Mouse (Mus musculus): ENCODE measurements around the gene Clptm1. TPM values are rescaled to one million over a fixed set of nuclear protein-coding genes. Genes with fewer than 3 reads are reported as not detected.
"Not testable (repeated sequence)": the region's sequence is repeated elsewhere in the genome, so short reads cannot be mapped to it uniquely, and the experiment has no call there.

Gene Clptm1
- polyA plus RNA-seq, 1 experiment from 2014 or later = 112 TPM

DNA sequence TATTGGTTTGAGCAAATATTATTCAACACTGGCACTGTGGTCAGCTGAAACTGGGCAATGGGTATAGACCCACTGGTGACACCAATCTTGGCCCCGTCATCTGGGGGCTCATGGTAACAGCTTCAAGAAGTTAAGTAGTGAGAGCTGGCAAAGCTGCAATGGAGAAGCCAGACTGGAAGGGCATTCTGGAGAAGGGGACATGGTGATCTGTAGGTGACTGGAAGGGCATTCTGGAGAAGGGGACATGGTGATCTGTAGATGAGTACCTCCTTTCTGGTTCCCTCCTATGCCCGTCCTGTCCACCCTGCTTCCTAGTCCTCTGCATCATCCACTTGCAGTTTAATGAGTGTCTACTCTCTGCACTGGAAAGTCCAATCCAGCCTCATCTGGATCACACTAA is 23.8 kb upstream of the Clptm1 start:
- Histone ChIP-seq H3K4me1 (peaks cover 5% of the 10 kb centered on the region; the same call in 1 of the 2 replicates), H3K36me3 (no peaks in the 10 kb centered on the region), H3K4me3 (no peak overlapping the region), H3K27ac (no peak overlapping the region), H3K9ac (no peak overlapping the region), H3K4me2 (replicated peaks) (no peak overlapping the region), H3K9me3 (replicated peaks) (no peaks in the 10 kb centered on the region), H3K27me3 (no peaks in the 10 kb centered on the region)
- WGBS = 91% methylated on average over 2 of the region's 2 CpGs
- ATAC-seq (ENCODE audit: low FRiP score) = no peak

- no peaks in the 10 kb centered on the region for H3K4me1 ChIP-seq
- no peaks in the 10 kb centered on the region for H3K27me3 ChIP-seq
- no peaks in the 10 kb centered on the region for H3K36me3 ChIP-seq
- no peaks in the 10 kb centered on the region for H3K9me3 ChIP-seq (replicated peaks)
- no peak overlapping the region for H3K4me3 ChIP-seq
- 93% methylated on average over 10 of the region's 10 CpGs for WGBS
- no peak for ATAC-seq (ENCODE audit: low FRiP score)
- no peak overlapping the region for H3K27ac ChIP-seq
- no peak overlapping the region for H3K9ac ChIP-seq
- no peak overlapping the region for H3K4me2 ChIP-seq (replicated peaks)
Observed at GRCm38 (mm10) chr7:19688101-19688500, 23.3 kb upstream of the Clptm1 start.

- H3K27me3 ChIP-seq; H3K4me1 ChIP-seq; H3K9ac ChIP-seq; H3K27ac ChIP-seq; H3K36me3 ChIP-seq; H3K9me3 ChIP-seq (replicated peaks); H3K4me3 ChIP-seq; H3K4me2 ChIP-seq (replicated peaks); ATAC-seq (ENCODE audit: low FRiP score): not testable (repeated sequence)
- WGBS = 69% methylated on average over 8 of the region's 8 CpGs
Observed at GRCm38 (mm10) chr7:19686927-19687583, 22.2 kb upstream of the Clptm1 start.

- no peaks in the 10 kb centered on the region for H3K27me3 ChIP-seq
- 86% methylated on average over 6 of the region's 6 CpGs for WGBS
- no peak overlapping the region for H3K4me3 ChIP-seq
- H3K27ac ChIP-seq = no peak overlapping the region
- H3K4me2 ChIP-seq (replicated peaks) = no peak overlapping the region
- H3K36me3 ChIP-seq = no peaks in the 10 kb centered on the region
- H3K9ac ChIP-seq = no peak overlapping the region
- H3K9me3 ChIP-seq (replicated peaks) = no peaks in the 10 kb centered on the region
- no peaks in the 10 kb centered on the region for H3K4me1 ChIP-seq
- ATAC-seq (ENCODE audit: low FRiP score) = no peak
Observed at GRCm38 (mm10) chr7:19686521-19686920, 21.7 kb upstream of the Clptm1 start.

- WGBS = 60% methylated on average over 4 of the region's 4 CpGs
- H3K27me3 ChIP-seq = no peaks in the 10 kb centered on the region
- no peaks in the 10 kb centered on the region for H3K36me3 ChIP-seq
- no peak for ATAC-seq (ENCODE audit: low FRiP score)
- no peaks in the 10 kb centered on the region for H3K4me1 ChIP-seq
- H3K9ac ChIP-seq = no peak overlapping the region
- H3K9me3 ChIP-seq (replicated peaks) = no peaks in the 10 kb centered on the region
- no peak overlapping the region for H3K4me3 ChIP-seq
- H3K27ac ChIP-seq = no peak overlapping the region
- H3K4me2 ChIP-seq (replicated peaks) = no peak overlapping the region
Observed at GRCm38 (mm10) chr7:19685374-19685773, 20.5 kb upstream of the Clptm1 start.

- Histone ChIP-seq H3K4me2 (replicated peaks) (no peak overlapping the region), H3K4me3 (no peak overlapping the region), H3K27ac (no peak overlapping the region), H3K27me3 (no peaks in the 10 kb centered on the region), H3K9me3 (replicated peaks) (no peaks in the 10 kb centered on the region), H3K4me1 (no peaks in the 10 kb centered on the region), H3K36me3 (no peaks in the 10 kb centered on the region), H3K9ac (no peak overlapping the region)
- ATAC-seq (ENCODE audit: low FRiP score) = no peak
- 85% methylated on average over 6 of the region's 6 CpGs for WGBS
Observed at GRCm38 (mm10) chr7:19683771-19684201, 19.0 kb upstream of the Clptm1 start.

- H3K9ac ChIP-seq = no peak overlapping the region
- H3K27ac ChIP-seq = no peak overlapping the region
- no peak overlapping the region for H3K4me3 ChIP-seq
- H3K9me3 ChIP-seq (replicated peaks) = no peaks in the 10 kb centered on the region
- no peak overlapping the region for H3K4me2 ChIP-seq (replicated peaks)
- no peaks in the 10 kb centered on the region for H3K27me3 ChIP-seq
- WGBS = 78% methylated on average over 3 of the region's 3 CpGs
- H3K4me1 ChIP-seq = no peaks in the 10 kb centered on the region
- no peaks in the 10 kb centered on the region for H3K36me3 ChIP-seq
- no peak for ATAC-seq (ENCODE audit: low FRiP score)
Observed at GRCm38 (mm10) chr7:19682979-19683378, 18.1 kb upstream of the Clptm1 start.

- Histone ChIP-seq H3K36me3 (no peaks in the 10 kb centered on the region), H3K9me3 (replicated peaks) (no peaks in the 10 kb centered on the region), H3K4me2 (replicated peaks) (no peak within 1 kb of the TSS), H3K27me3 (no peaks in the 10 kb centered on the region), H3K27ac (no peak within 1 kb of the TSS), H3K9ac (no peak within 1 kb of the TSS), H3K4me1 (no peaks in the 10 kb centered on the region), H3K4me3 (no peak within 1 kb of the TSS)
- no peak for ATAC-seq (ENCODE audit: low FRiP score)
- 54% methylated on average over 8 of the region's 8 CpGs for WGBS
Observed at GRCm38 (mm10) chr7:19681202-19681694, 16.4 kb upstream of the Clptm1 start, which contains the start of the genes Gm44805 and Apoc4. Gm44805 (minus strand) TSS chr7:19681423. Apoc4 (minus strand) TSS chr7:19681479.

DNA sequence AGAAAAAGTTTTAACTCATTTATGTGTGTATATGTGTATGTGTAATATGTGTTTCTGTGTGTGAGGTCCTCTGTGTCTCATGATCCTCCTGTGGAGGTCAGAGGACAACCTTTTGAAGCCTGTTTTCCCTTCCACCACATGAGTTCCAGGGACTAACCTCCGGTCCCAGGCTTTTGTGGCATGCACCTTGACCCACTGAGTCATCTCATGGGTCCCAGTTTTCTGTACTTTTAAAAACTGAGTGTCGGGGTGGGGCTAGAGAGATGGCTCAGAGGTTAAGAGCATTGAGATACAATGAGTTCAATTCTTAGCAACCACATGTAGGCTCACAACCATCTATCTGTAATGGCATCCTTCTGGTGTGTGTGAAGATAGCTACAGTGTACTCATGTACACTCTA is 15.9 kb upstream of the Clptm1 start:
- no peaks in the 10 kb centered on the region for H3K9me3 ChIP-seq (replicated peaks)
- 82% methylated on average over 2 of the region's 2 CpGs for WGBS
- no peak overlapping the region for H3K9ac ChIP-seq
- no peak for ATAC-seq (ENCODE audit: low FRiP score)
- no peak overlapping the region for H3K27ac ChIP-seq
- no peak overlapping the region for H3K4me2 ChIP-seq (replicated peaks)
- no peaks in the 10 kb centered on the region for H3K27me3 ChIP-seq
- no peaks in the 10 kb centered on the region for H3K4me1 ChIP-seq
- no peak overlapping the region for H3K4me3 ChIP-seq
- no peaks in the 10 kb centered on the region for H3K36me3 ChIP-seq

GRCm38 (mm10) chr7:19678901-19679300 is 14.1 kb upstream of the Clptm1 start:
- Histone ChIP-seq H3K4me3 (no peak overlapping the region), H3K4me1 (no peaks in the 10 kb centered on the region), H3K9me3 (replicated peaks) (no peaks in the 10 kb centered on the region), H3K36me3 (no peaks in the 10 kb centered on the region), H3K27ac (no peak overlapping the region), H3K9ac (no peak overlapping the region), H3K4me2 (replicated peaks) (no peak overlapping the region), H3K27me3 (no peaks in the 10 kb centered on the region)
- WGBS = 88% methylated on average over 3 of the region's 3 CpGs
- no peak for ATAC-seq (ENCODE audit: low FRiP score)

DNA sequence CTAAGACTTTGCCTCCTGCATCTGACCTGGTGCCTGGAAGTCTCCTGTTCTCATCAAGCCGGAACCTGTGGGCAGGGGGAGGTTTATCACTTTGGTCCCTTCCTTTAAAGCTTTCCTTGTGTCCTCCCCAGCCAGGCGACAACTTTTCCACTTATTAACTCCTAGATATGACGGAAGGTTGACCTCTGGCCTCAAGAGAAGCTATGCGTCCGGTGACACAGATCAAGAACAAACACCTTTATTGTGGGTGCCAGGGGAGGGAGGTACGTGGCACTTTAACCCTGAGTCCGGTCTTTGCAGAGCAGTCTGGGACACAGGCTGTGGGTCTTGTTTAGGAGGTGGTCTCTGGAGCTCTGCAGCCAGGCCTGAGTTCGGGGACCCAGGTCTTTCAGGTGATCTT is 13.0 kb upstream of the Clptm1 start, which contains the start of gene Apoc2:
TSS of gene Apoc2 (minus strand) at position 70 of the 400 bp plus-strand sequence.
- H3K27ac ChIP-seq = no peak within 1 kb of the TSS

GRCm38 (mm10) chr7:19676662-19677061 is 11.8 kb upstream of the Clptm1 start:
- no peak overlapping the region for H3K9ac ChIP-seq
- no peaks in the 10 kb centered on the region for H3K36me3 ChIP-seq
- no peak overlapping the region for H3K27ac ChIP-seq
- H3K4me3 ChIP-seq = no peak overlapping the region
- 72% methylated on average over 1 of the region's 1 CpGs for WGBS
- ATAC-seq (ENCODE audit: low FRiP score) = no peak
- no peak overlapping the region for H3K4me2 ChIP-seq (replicated peaks)
- no peaks in the 10 kb centered on the region for H3K4me1 ChIP-seq
- no peaks in the 10 kb centered on the region for H3K9me3 ChIP-seq (replicated peaks)
- H3K27me3 ChIP-seq = no peaks in the 10 kb centered on the region

More for the DNA sequence above, 13.0 kb upstream of the Clptm1 start, which contains the start of gene Apoc2:
- no peak within 1 kb of the TSS for H3K4me3 ChIP-seq
- H3K27me3 ChIP-seq = no peaks in the 10 kb centered on the region
- H3K4me1 ChIP-seq = no peaks in the 10 kb centered on the region
- no peaks in the 10 kb centered on the region for H3K36me3 ChIP-seq
- WGBS = 68% methylated on average over 8 of the region's 8 CpGs
- no peak within 1 kb of the TSS for H3K4me2 ChIP-seq (replicated peaks)
- no peak within 1 kb of the TSS for H3K9ac ChIP-seq
- no peak for ATAC-seq (ENCODE audit: low FRiP score)
- H3K9me3 ChIP-seq (replicated peaks) = no peaks in the 10 kb centered on the region

DNA sequence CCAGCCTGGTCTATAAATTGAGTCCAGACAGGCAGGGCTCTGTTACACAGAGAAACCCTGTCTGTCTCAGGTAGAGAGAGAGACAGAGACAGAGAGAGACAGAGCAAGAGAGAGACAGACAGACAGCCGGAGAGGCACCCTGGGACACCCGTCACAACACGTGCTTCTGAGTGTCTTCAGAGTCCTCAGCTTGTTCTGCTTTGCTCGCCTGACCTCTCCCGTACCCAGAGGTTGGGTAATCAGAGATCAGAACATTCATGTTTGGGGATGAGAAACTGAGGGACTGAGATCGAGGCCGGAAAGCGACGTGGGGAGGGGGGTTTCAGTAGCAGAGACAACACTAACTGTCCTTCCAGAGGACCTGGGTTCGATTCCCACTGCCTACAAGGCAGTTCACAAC is 11.0 kb upstream of the Clptm1 start:
- no peaks in the 10 kb centered on the region for H3K27me3 ChIP-seq
- no peaks in the 10 kb centered on the region for H3K4me1 ChIP-seq
- H3K4me3 ChIP-seq = no peak overlapping the region
- H3K9ac ChIP-seq = no peak overlapping the region
- H3K27ac ChIP-seq = no peak overlapping the region
- no peak overlapping the region for H3K4me2 ChIP-seq (replicated peaks)
- H3K36me3 ChIP-seq = no peaks in the 10 kb centered on the region
- 84% methylated on average over 10 of the region's 10 CpGs for WGBS
- ATAC-seq (ENCODE audit: low FRiP score) = no peak
- no peaks in the 10 kb centered on the region for H3K9me3 ChIP-seq (replicated peaks)
